Mouse (Mus musculus): ENCODE results near the gene Nkd1. TPM values are rescaled to one million over a fixed set of nuclear protein-coding genes. Genes with fewer than 3 reads are reported as not detected.

Gene Nkd1
- polyA plus RNA-seq, 1 experiment from 2014 or later = 2.5 TPM

DNA sequence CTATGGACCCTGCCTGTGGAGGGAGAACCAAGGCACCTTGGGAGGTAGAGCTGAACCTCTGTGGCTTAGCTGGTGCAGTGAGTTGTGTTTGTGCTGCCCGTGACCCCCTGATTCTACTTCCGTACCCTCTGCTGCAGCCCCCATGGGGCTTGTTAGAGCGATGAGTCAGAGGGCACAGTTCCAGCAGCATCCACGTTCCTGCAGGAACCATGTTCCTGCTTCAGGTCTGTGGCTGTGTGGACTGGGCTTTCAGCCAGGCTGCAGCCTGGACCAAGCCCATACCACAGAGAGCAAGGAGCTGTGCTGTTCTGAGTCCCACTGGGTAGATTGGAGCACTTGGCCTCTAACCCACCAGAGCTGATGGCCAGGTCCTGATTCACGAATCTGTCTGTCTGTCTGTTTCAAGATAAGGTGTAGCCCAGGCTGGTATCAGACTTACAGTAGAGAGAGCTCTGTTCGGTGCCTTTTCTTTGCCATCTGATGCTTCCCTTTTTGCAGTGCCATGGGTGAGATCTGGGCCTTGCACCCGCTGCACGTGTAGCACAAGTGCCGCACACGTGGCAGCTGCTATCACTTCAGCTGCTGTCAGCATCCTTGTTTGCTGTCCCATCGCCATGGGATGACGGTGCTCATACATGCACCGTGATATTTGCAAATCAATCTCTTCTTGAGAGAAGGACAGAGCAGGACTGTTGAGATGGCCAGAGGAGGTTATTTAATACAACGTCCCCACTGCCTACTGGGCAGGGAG lies 50.5 kb downstream of the Nkd1 start:
- WGBS (ENCODE audit: insufficient replicate concordance) = 62% methylated on average over 14 of the region's 14 CpGs
- TF ChIP-seq EP300 (IDR thresholded peaks at IDR 0.05; ENCODE audit: low read depth) (no peak), CTCF (IDR thresholded peaks at IDR 0.05; ENCODE audit: low read depth) (no peak)

DNA sequence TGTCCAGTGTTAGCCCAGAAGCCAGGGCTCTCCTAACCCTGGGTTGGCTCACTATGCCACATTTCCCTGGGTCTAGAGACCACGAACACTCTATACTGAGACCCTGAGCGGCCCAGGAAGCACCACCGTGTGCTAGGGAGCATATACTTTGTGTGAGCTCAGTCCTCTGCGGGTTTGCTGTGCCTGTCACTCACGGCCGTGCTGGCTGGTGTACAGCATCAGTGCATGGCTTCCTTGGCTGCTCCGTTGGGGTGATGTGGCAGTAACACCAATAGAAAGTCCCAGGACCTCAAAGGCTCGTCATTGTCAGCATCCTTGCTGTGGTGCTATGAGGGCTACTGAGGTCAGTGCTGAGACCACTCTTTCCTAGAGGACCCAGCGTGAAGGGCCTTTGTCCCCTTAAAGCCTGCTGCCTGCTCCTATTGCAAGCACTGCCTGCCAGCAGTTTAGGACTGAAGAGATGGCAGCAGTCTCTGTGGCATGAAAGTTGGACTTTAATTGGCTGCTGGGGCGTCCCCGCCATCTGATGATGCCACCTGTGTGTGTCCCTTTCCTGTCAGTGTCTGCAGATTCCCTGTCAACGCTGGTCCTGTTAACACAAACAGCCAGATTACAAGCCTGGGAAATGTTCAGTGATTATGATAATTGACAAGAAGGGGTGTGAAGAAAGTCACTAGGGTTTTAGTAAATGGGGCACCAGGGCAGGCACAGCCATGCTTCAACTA lies 51.2 kb downstream of the Nkd1 start:
- WGBS (ENCODE audit: insufficient replicate concordance) = 75% methylated on average over 12 of the region's 12 CpGs
- Histone ChIP-seq H3K36me3 (replicated peaks; ENCODE audit: insufficient read depth, low read length) (no peaks in the 10 kb centered on the region), H3K9ac (replicated peaks) (no peak overlapping the region), H3K4me3 (ENCODE audit: low read depth, low read length) (no peak overlapping the region), H3K4me1 (ENCODE audit: insufficient read depth) (peaks cover 13% of the 10 kb centered on the region), H3K4me2 (ENCODE audit: low read depth, low read length) (no peak overlapping the region), H3K27me3 (ENCODE audit: insufficient read depth, low read length) (no peaks in the 10 kb centered on the region), H3K9me3 (ENCODE audit: low read length) (no peaks in the 10 kb centered on the region), H3K27ac (ENCODE audit: low read depth) (no peak overlapping the region)
- no peak for TF ChIP-seq CTCF (IDR thresholded peaks at IDR 0.05; ENCODE audit: low read depth)
- no peak for TF ChIP-seq EP300 (IDR thresholded peaks at IDR 0.05; ENCODE audit: low read depth)
- ATAC-seq (no peak), DNase-seq (no peak)

More for the DNA sequence above, 50.5 kb downstream of the Nkd1 start:
- no peak overlapping the region for H3K4me2 ChIP-seq (ENCODE audit: low read depth, low read length)
- no peaks in the 10 kb centered on the region for H3K36me3 ChIP-seq (replicated peaks; ENCODE audit: insufficient read depth, low read length)
- ATAC-seq (no peak), DNase-seq (no peak)
- no peak overlapping the region for H3K4me3 ChIP-seq (ENCODE audit: low read depth, low read length)
- H3K27me3 ChIP-seq (ENCODE audit: insufficient read depth, low read length) = no peaks in the 10 kb centered on the region
- no peaks in the 10 kb centered on the region for H3K9me3 ChIP-seq (ENCODE audit: low read length)
- peak overlapping the region; percentile 16; the same call in 1 of the 2 replicates for H3K9ac ChIP-seq (replicated peaks)
- no peak overlapping the region for H3K27ac ChIP-seq (ENCODE audit: low read depth)
- H3K4me1 ChIP-seq (ENCODE audit: insufficient read depth) = peaks cover 13% of the 10 kb centered on the region

DNA sequence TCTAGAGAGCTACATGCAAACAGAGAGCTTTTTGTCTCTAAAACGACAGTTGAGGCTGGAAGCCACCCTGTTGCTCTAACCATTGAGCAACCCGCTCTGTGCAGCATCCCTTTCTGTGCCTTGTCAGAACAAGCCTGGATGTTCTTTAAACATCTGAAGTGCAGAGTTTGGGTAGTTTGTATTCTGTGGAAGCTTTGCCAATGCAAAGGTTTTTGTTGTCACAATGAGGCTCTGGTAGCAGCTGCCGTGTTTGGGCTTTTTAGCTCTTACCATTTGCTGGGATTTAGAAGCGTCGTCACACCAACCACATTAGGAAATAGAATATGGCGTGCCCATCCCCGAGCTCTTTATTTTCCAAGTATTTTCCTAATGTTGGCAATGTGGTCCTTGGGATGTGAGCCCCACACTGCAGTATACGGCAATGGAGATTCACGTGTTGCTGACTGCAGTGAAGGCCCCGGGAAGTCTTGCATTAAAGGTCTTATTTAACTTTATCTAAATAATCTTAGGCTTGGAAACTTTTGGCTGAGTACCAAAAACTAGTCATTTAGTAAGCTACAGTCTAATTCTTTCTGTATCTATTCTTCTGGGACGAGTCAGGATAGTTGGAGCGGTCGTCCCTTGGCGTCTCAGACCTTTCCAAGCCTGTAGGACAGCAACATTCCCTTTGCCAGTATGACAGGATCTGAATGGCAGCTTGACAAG lies 51.9 kb downstream of the Nkd1 start:
- no peaks in the 10 kb centered on the region for H3K36me3 ChIP-seq (replicated peaks; ENCODE audit: insufficient read depth, low read length)
- no peak overlapping the region for H3K27ac ChIP-seq (ENCODE audit: low read depth)
- no peak for DNase-seq
- 81% methylated on average over 14 of the region's 14 CpGs for WGBS (ENCODE audit: insufficient replicate concordance)
- H3K27me3 ChIP-seq (ENCODE audit: insufficient read depth, low read length) = no peaks in the 10 kb centered on the region
- H3K9me3 ChIP-seq (ENCODE audit: low read length) = no peaks in the 10 kb centered on the region
- H3K4me2 ChIP-seq (ENCODE audit: low read depth, low read length) = no peak overlapping the region
- no peak for ATAC-seq
- H3K4me1 ChIP-seq (ENCODE audit: insufficient read depth) = peaks cover 10% of the 10 kb centered on the region
- no peak overlapping the region for H3K4me3 ChIP-seq (ENCODE audit: low read depth, low read length)
- H3K9ac ChIP-seq (replicated peaks) = no peak overlapping the region
- TF ChIP-seq EP300 (IDR thresholded peaks at IDR 0.05; ENCODE audit: low read depth) = no peak
- no peak for TF ChIP-seq CTCF (IDR thresholded peaks at IDR 0.05; ENCODE audit: low read depth)

- DNase-seq = no peak
- H3K4me1 ChIP-seq (ENCODE audit: insufficient read depth) = peaks cover 8% of the 10 kb centered on the region
- ATAC-seq = no peak
- H3K27ac ChIP-seq (ENCODE audit: low read depth) = no peak overlapping the region
- H3K9ac ChIP-seq (replicated peaks) = no peak overlapping the region
- H3K4me2 ChIP-seq (ENCODE audit: low read depth, low read length) = no peak overlapping the region
- TF ChIP-seq CTCF (IDR thresholded peaks at IDR 0.05; ENCODE audit: low read depth) (no peak), EP300 (IDR thresholded peaks at IDR 0.05; ENCODE audit: low read depth) (no peak)
- H3K27me3 ChIP-seq (ENCODE audit: insufficient read depth, low read length) = no peaks in the 10 kb centered on the region
- H3K36me3 ChIP-seq (replicated peaks; ENCODE audit: insufficient read depth, low read length) = no peaks in the 10 kb centered on the region
- no peak overlapping the region for H3K4me3 ChIP-seq (ENCODE audit: low read depth, low read length)
- no peaks in the 10 kb centered on the region for H3K9me3 ChIP-seq (ENCODE audit: low read length)
- WGBS (ENCODE audit: insufficient replicate concordance) = 76% methylated on average over 5 of the region's 5 CpGs
These were observed 53.8 kb downstream of the Nkd1 start for GRCm38 (mm10) chr8:88574975-88575374.

GRCm38 (mm10) chr8:88576351-88577142 lies 55.4 kb downstream of the Nkd1 start:
- Histone ChIP-seq H3K27me3 (ENCODE audit: insufficient read depth, low read length) (no peaks in the 10 kb centered on the region), H3K4me2 (ENCODE audit: low read depth, low read length) (no peak overlapping the region), H3K9ac (replicated peaks) (no peak overlapping the region), H3K4me3 (ENCODE audit: low read depth, low read length) (no peak overlapping the region), H3K9me3 (ENCODE audit: low read length) (no peaks in the 10 kb centered on the region), H3K4me1 (ENCODE audit: insufficient read depth) (peaks cover under 1% of the 10 kb centered on the region), H3K27ac (ENCODE audit: low read depth) (0 out of 2 replicates have a peak overlapping the region, but pooled peaks have one; percentile 3), H3K36me3 (replicated peaks; ENCODE audit: insufficient read depth, low read length) (no peaks in the 10 kb centered on the region)
- DNase-seq (no peak), ATAC-seq (no peak)
- 80% methylated on average over 10 of the region's 10 CpGs for WGBS (ENCODE audit: insufficient replicate concordance)
- no peak for TF ChIP-seq CTCF (IDR thresholded peaks at IDR 0.05; ENCODE audit: low read depth)
- no peak for TF ChIP-seq EP300 (IDR thresholded peaks at IDR 0.05; ENCODE audit: low read depth)

Measured in liver, postnatal 0 days (tissue).